Mouse (Mus musculus): ENCODE results near the gene Tbc1d9.

GRCm38 (mm10) chr8:83149124-83149523 is 16.0 kb upstream of the Tbc1d9 start:
- no peak for TF ChIP-seq POLR2A (IDR thresholded peaks at IDR 0.05; ENCODE audit: borderline replicate concordance, extremely low read depth, insufficient read depth, insufficient read length, poor library complexity, severe bottlenecking)
- TF ChIP-seq CTCF (IDR thresholded peaks at IDR 0.05; ENCODE audit: borderline replicate concordance, extremely low read depth, insufficient read depth, insufficient read length): no peak
